Mouse (Mus musculus): Measurements from ENCODE around the gene Med27. TPM values are rescaled to one million over a fixed set of nuclear protein-coding genes. Genes with fewer than 3 reads are reported as not detected.

Gene Med27
- polyA plus RNA-seq, 1 experiment from 2014 or later: 61.0 TPM

- Histone ChIP-seq H3K27ac (replicated peaks) (0 out of 2 replicates have a peak overlapping the region, but pooled peaks have one; percentile 17), H3K9me3 (replicated peaks) (no peaks in the 10 kb centered on the region), H3K36me3 (no peaks in the 10 kb centered on the region), H3K27me3 (ENCODE audit: low read depth, poor library complexity, severe bottlenecking) (no peaks in the 10 kb centered on the region), H3K4me3 (no peak overlapping the region), H3K4me1 (peaks cover 49% of the 10 kb centered on the region)
- no peak for DNase-seq (ENCODE audit: low spot score)
- 85% methylated on average over 6 of the region's 6 CpGs for WGBS
These were observed 145.0 kb downstream of the Med27 start for GRCm38 (mm10) chr2:29491656-29492055.

DNA sequence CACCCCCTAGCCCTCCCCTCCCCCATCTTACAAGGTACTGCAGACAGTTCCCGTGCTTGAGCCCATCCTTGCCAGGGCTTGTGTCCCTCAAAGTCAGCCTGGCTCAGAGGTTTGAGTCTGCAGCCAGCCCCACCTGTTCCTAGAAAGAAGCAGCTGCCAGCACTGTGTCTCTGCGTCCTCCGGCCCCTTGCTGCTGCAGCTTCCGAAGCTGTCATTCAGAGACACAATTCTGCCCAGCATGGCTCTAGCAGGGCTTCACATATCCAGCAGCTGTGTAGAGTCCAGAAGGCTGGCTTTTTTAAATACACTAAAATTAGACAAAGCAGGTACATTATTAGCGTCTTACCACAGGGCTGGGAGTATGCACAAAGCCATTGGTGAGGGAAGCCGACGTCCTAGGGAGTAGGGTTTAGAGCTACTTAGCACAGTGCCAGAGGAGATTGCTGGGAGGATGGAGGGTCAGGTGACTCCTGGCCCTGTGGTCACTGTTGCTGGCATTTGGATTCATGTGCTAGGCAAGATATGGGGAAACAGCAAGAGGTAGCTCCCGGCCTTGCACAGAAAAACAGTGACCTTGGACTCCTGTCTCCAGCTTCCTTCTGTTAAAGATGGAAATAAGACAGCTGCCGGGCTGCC, 146.9 kb downstream of the Med27 start:
- H3K36me3 ChIP-seq: no peaks in the 10 kb centered on the region
- WGBS: 31% methylated on average over 9 of the region's 9 CpGs
- DNase-seq (ENCODE audit: low spot score): no peak
- no peaks in the 10 kb centered on the region for H3K27me3 ChIP-seq (ENCODE audit: low read depth, poor library complexity, severe bottlenecking)
- 0 out of 2 replicates have a peak overlapping the region, but pooled peaks have one; percentile 8 for H3K4me3 ChIP-seq
- peaks cover 43% of the 10 kb centered on the region for H3K4me1 ChIP-seq
- no peaks in the 10 kb centered on the region for H3K9me3 ChIP-seq (replicated peaks)
- peak overlapping the region; percentile 29; the same call in 1 of the 2 replicates for H3K27ac ChIP-seq (replicated peaks)

GRCm38 (mm10) chr2:29495271-29495670, 148.7 kb downstream of the Med27 start:
- no peak overlapping the region for H3K27ac ChIP-seq (replicated peaks)

GRCm38 (mm10) chr2:29500601-29501350, 154.2 kb downstream of the Med27 start:
- Histone ChIP-seq H3K27ac (replicated peaks) (no peak overlapping the region), H3K4me1 (peaks cover 38% of the 10 kb centered on the region), H3K36me3 (no peaks in the 10 kb centered on the region), H3K9me3 (replicated peaks) (no peaks in the 10 kb centered on the region), H3K4me3 (no peak overlapping the region), H3K27me3 (ENCODE audit: low read depth, poor library complexity, severe bottlenecking) (no peaks in the 10 kb centered on the region)
- WGBS: 74% methylated on average over 9 of the region's 9 CpGs
- no peak for DNase-seq (ENCODE audit: low spot score)

More at GRCm38 (mm10) chr2:29495271-29495670, 148.7 kb downstream of the Med27 start:
- Histone ChIP-seq H3K4me1 (peaks cover 34% of the 10 kb centered on the region), H3K9me3 (replicated peaks) (no peaks in the 10 kb centered on the region), H3K4me3 (no peak overlapping the region), H3K27me3 (ENCODE audit: low read depth, poor library complexity, severe bottlenecking) (no peaks in the 10 kb centered on the region), H3K36me3 (no peaks in the 10 kb centered on the region)
- 92% methylated on average over 2 of the region's 2 CpGs for WGBS
- DNase-seq (ENCODE audit: low spot score): no peak

DNA sequence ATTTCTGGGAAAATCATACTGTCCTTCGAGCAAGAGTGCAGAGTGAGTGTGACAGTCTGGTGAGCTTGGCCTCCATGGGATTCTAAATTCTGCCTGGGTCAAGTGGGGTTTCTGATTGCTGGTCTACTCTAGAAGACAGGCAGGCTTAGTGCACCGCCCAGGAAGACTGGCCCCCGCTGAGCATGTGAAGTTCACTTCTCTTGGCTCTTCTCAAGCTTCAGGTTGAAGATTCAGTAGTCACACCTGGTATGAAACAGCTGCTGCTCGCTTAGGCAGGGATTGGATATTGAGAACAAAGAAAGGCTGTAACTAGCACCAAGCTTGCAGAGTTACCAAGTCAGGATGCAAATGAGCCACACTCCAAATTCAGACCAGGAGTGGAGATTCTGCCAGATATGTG, 154.8 kb downstream of the Med27 start:
- Histone ChIP-seq H3K4me1 (peaks cover 39% of the 10 kb centered on the region), H3K4me3 (no peak overlapping the region), H3K27me3 (ENCODE audit: low read depth, poor library complexity, severe bottlenecking) (no peaks in the 10 kb centered on the region), H3K9me3 (replicated peaks) (no peaks in the 10 kb centered on the region), H3K27ac (replicated peaks) (no peak overlapping the region), H3K36me3 (no peaks in the 10 kb centered on the region)
- no peak for DNase-seq (ENCODE audit: low spot score)
- WGBS: 85% methylated on average over 4 of the region's 4 CpGs

DNA sequence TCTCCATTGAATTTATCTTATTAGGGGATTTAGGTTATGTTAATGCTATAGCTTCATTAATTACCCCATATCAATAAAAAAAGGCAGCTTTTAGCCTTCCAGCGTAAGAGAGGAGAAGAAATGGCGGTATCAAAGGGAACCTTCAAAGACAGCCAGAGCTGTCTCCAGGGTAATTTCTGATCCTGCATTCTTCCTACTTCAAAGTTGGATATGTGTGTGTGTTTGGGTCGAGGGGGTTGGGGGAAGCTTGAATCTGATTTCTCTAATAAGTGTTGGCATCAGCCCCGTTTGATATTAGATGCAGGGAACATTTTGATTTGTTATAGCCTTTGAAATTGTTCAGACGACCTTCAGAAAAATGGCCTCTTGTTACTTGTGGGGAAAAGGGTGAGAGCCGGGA, 158.2 kb downstream of the Med27 start:
- no peak for DNase-seq (ENCODE audit: low spot score)
- Histone ChIP-seq H3K36me3 (no peaks in the 10 kb centered on the region), H3K27me3 (ENCODE audit: low read depth, poor library complexity, severe bottlenecking) (no peaks in the 10 kb centered on the region), H3K4me3 (no peak overlapping the region), H3K27ac (replicated peaks) (no peak overlapping the region), H3K9me3 (replicated peaks) (no peaks in the 10 kb centered on the region), H3K4me1 (peaks cover 61% of the 10 kb centered on the region)
- 79% methylated on average over 6 of the region's 6 CpGs for WGBS

DNA sequence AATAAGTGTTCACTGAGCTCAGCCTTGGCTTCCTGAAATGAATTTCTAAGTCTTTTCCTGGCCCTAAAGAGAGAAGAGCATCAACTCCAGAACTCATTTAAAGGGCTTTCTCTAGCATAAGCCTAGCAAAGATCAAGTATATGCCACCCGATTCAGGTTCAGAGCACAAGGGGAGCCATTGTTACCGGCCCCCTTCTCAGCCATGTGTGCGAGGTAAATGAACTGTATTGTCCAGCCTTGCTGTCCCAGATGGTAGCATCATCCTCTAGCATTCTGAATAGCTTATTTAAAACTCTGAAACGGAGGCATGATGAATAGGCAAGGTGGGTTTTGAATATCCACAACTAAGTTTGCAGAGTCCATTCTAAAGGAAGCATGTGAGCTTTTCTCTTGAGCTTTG, 159.8 kb downstream of the Med27 start:
- no peaks in the 10 kb centered on the region for H3K36me3 ChIP-seq
- H3K27me3 ChIP-seq (ENCODE audit: low read depth, poor library complexity, severe bottlenecking): no peaks in the 10 kb centered on the region
- no peak for DNase-seq (ENCODE audit: low spot score)
- peaks cover 53% of the 10 kb centered on the region for H3K4me1 ChIP-seq
- no peak overlapping the region for H3K4me3 ChIP-seq
- H3K27ac ChIP-seq (replicated peaks): peak overlapping the region; percentile 14; the same call in 1 of the 2 replicates
- WGBS: 74% methylated on average over 4 of the region's 4 CpGs
- H3K9me3 ChIP-seq (replicated peaks): no peaks in the 10 kb centered on the region

DNA sequence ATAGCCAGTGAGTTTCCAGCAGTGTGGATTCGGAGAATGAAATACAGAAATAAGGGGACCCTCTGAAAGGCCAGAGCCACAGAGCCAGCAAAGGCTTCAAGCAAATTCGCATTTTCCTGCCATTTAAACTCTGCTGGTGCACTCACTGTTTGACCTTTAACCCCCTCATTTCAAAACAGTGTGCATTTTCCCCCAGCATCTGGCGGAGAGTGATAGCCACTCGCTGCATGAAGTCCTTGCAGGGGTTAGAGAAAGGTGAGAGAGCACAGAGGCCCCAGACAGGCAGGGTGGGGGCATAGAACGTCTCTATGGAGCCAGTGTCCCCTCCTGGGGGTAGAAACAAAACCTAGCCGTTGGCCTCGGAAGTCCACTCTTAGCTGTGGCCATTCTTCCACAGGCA, 166.5 kb downstream of the Med27 start:
- peaks cover 75% of the 10 kb centered on the region for H3K4me1 ChIP-seq
- no peaks in the 10 kb centered on the region for H3K36me3 ChIP-seq
- peak overlapping the region; percentile 70 for H3K27ac ChIP-seq (replicated peaks)
- H3K4me3 ChIP-seq: no peak overlapping the region
- H3K9me3 ChIP-seq (replicated peaks): no peaks in the 10 kb centered on the region
- WGBS: 14% methylated on average over 7 of the region's 7 CpGs
- DNase-seq (ENCODE audit: low spot score): peak; percentile 38
- peaks cover 42% of the 10 kb centered on the region for H3K27me3 ChIP-seq (ENCODE audit: low read depth, poor library complexity, severe bottlenecking)

DNA sequence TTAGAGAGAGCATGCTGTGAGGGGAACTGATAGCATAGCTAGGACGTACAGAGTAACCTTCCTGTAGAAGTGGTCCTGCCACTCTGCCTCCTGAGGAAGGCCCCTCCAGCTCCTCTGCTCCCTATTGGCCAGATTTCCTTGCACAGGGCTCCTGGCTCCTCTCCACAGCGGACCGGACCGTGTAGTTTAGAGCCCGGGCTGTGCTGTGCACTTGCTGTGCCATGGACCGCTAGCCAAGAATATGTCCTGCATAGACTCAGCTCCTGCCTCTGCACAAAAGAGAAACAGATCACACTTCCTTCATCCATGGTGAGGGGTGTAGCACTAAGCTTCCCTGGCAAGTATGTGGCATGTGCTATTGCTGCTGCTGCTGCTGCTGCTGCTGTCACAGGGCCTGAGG, 168.2 kb downstream of the Med27 start:
- peak overlapping the region; percentile 70; the same call in 1 of the 2 replicates for H3K27ac ChIP-seq (replicated peaks)
- DNase-seq (ENCODE audit: low spot score): no peak
- 78% methylated on average over 6 of the region's 6 CpGs for WGBS
- H3K36me3 ChIP-seq: no peaks in the 10 kb centered on the region
- peaks cover 83% of the 10 kb centered on the region for H3K4me1 ChIP-seq
- H3K27me3 ChIP-seq (ENCODE audit: low read depth, poor library complexity, severe bottlenecking): peaks cover 59% of the 10 kb centered on the region
- H3K4me3 ChIP-seq: no peak overlapping the region
- H3K9me3 ChIP-seq (replicated peaks): no peaks in the 10 kb centered on the region

GRCm38 (mm10) chr2:29515831-29516447, 169.3 kb downstream of the Med27 start:
- no peaks in the 10 kb centered on the region for H3K9me3 ChIP-seq (replicated peaks)
- peaks cover 70% of the 10 kb centered on the region for H3K27me3 ChIP-seq (ENCODE audit: low read depth, poor library complexity, severe bottlenecking)
- no peak for DNase-seq (ENCODE audit: low spot score)
- no peaks in the 10 kb centered on the region for H3K36me3 ChIP-seq
- H3K4me3 ChIP-seq: no peak overlapping the region
- peaks cover 84% of the 10 kb centered on the region for H3K4me1 ChIP-seq
- peak overlapping the region; percentile 85 for H3K27ac ChIP-seq (replicated peaks)
- WGBS: 82% methylated on average over 4 of the region's 4 CpGs

GRCm38 (mm10) chr2:29516621-29517170, 170.1 kb downstream of the Med27 start:
- H3K27ac ChIP-seq (replicated peaks): peak overlapping the region; percentile 85
- WGBS: 12% methylated on average over 9 of the region's 9 CpGs
- H3K4me3 ChIP-seq: peak overlapping the region; percentile 5; the same call in 1 of the 2 replicates
- peak; percentile 83 for DNase-seq (ENCODE audit: low spot score)
- peaks cover 78% of the 10 kb centered on the region for H3K27me3 ChIP-seq (ENCODE audit: low read depth, poor library complexity, severe bottlenecking)
- H3K4me1 ChIP-seq: peaks cover 85% of the 10 kb centered on the region
- no peaks in the 10 kb centered on the region for H3K36me3 ChIP-seq
- no peaks in the 10 kb centered on the region for H3K9me3 ChIP-seq (replicated peaks)

- peak overlapping the region; percentile 85 for H3K27ac ChIP-seq (replicated peaks)
- no peak for DNase-seq (ENCODE audit: low spot score)
- no peaks in the 10 kb centered on the region for H3K36me3 ChIP-seq
- H3K27me3 ChIP-seq (ENCODE audit: low read depth, poor library complexity, severe bottlenecking): peaks cover 84% of the 10 kb centered on the region
- no peaks in the 10 kb centered on the region for H3K9me3 ChIP-seq (replicated peaks)
- peaks cover 76% of the 10 kb centered on the region for H3K4me1 ChIP-seq
- no peak overlapping the region for H3K4me3 ChIP-seq
- WGBS: 24% methylated on average over 3 of the region's 3 CpGs
These were observed 172.8 kb downstream of the Med27 start for GRCm38 (mm10) chr2:29519402-29519801.
